Mouse (Mus musculus) heart, embryonic 12.5 days (tissue): Measurements from ENCODE around the gene Rcor2. TPM values are rescaled to one million over a fixed set of nuclear protein-coding genes. Genes with fewer than 3 reads are reported as not detected.

Experiments
- ATAC-seq: fragments of 200-750 bp; cut with Nextera tagmentation; 2 replicates; pipeline ENCODE4 v1.8.0; 2017; ENCODE audit warnings: moderate TSS enrichment, moderate library complexity; ENCODE audit not compliant: insufficient number of reproducible peaks, low FRiP score
- H3K27ac ChIP-seq: fragments of 300-500 bp; sonication (generic); 2 replicates; pipeline ENCODE4 v1.5.1; 2016; ENCODE audit warnings: mild to moderate bottlenecking, moderate library complexity; ENCODE audit not compliant: poor library complexity, severe bottlenecking
- H3K27me3 ChIP-seq: fragments of 300-500 bp; sonication (generic); replicated peaks from 2 replicates; pipeline ENCODE4 v1.6.1; 2016; ENCODE audit warnings: mild to moderate bottlenecking, moderate library complexity
- H3K36me3 ChIP-seq: fragments of 300-500 bp; sonication (generic); 2 replicates; pipeline ENCODE4 v1.6.1; 2016; ENCODE audit warnings: mild to moderate bottlenecking, moderate library complexity
- H3K4me1 ChIP-seq: fragments of 300-500 bp; sonication (generic); replicated peaks from 2 replicates; pipeline ENCODE4 v1.6.1; 2016; ENCODE audit warnings: mild to moderate bottlenecking
- H3K4me2 ChIP-seq: fragments of 300-500 bp; sonication (generic); 2 replicates; pipeline ENCODE4 v1.6.1; 2016; ENCODE audit warnings: mild to moderate bottlenecking, moderate library complexity
- H3K4me3 ChIP-seq: fragments of 300-500 bp; sonication (generic); 2 replicates; pipeline ENCODE4 v1.5.1; 2016; ENCODE audit warnings: mild to moderate bottlenecking
- H3K9ac ChIP-seq: fragments of 300-500 bp; sonication (generic); 2 replicates; pipeline ENCODE4 v1.6.1; 2016; ENCODE audit warnings: mild to moderate bottlenecking, moderate library complexity
- H3K9me3 ChIP-seq: fragments of 300-500 bp; sonication (generic); replicated peaks from 2 replicates; pipeline ENCODE4 v1.6.1; 2016; ENCODE audit warnings: mild to moderate bottlenecking, moderate library complexity
- WGBS: fragments of 180-500 bp; shearing (Covaris S2); methylation state at CpG from one replicate; pipeline ENCODE4 v1.1.7; 2016; 5-methylcytosine and 5-hydroxymethylcytosine counted together
- polyA plus RNA-seq: library from polyadenylated mRNA; unstranded; fragments of >200 nt; fragmentation: Nextera tagmentation; extraction: Ambion mirVana; gene quantifications from 2 replicates; pipeline ENCODE4 v1.2.1, GENCODE M21; 2016

The Rcor2 gene
- polyA plus RNA-seq: 16.3 and 16.5 TPM in 2 replicates

- Histone ChIP-seq H3K27ac (peak within 1 kb of the TSS; percentile 94), H3K4me3 (peak within 1 kb of the TSS; percentile 85), H3K27me3 (no peaks in the 10 kb centered on the region), H3K4me2 (peak within 1 kb of the TSS; percentile 95), H3K4me1 (peaks cover 54% of the 10 kb centered on the region), H3K36me3 (peaks cover 20% of the 10 kb centered on the region), H3K9me3 (peaks cover 3% of the 10 kb centered on the region; the same call in 1 of the 2 replicates), H3K9ac (peak within 1 kb of the TSS; percentile 93)
- peak; percentile 53 for ATAC-seq
- under 1% methylated on average over 18 of the region's 28 CpGs for WGBS
Measured at GRCm38 (mm10) chr19:7267091-7267741, at the start of gene Rcor2. Gene Rcor2 (plus strand): TSS chr19:7267325.

- peaks cover 34% of the 10 kb centered on the region for H3K36me3 ChIP-seq
- peaks cover 35% of the 10 kb centered on the region for H3K4me1 ChIP-seq
- no peak overlapping the region for H3K27ac ChIP-seq
- H3K4me3 ChIP-seq: peak overlapping the region; percentile 86
- H3K9ac ChIP-seq: no peak overlapping the region
- H3K9me3 ChIP-seq: no peaks in the 10 kb centered on the region
- no peaks in the 10 kb centered on the region for H3K27me3 ChIP-seq
- H3K4me2 ChIP-seq: peak overlapping the region; percentile 97
- no peak for ATAC-seq
- 9% methylated on average over 6 of the region's 6 CpGs for WGBS
Measured at GRCm38 (mm10) chr19:7217926-7218267, 49.2 kb upstream of the Rcor2 start.

GRCm38 (mm10) chr19:7218753-7219152 lies 48.4 kb upstream of the Rcor2 start:
- WGBS: 96% methylated on average over 5 of the region's 5 CpGs
- H3K4me3 ChIP-seq: no peak overlapping the region
- H3K27me3 ChIP-seq: no peaks in the 10 kb centered on the region
- H3K9ac ChIP-seq: no peak overlapping the region
- no peaks in the 10 kb centered on the region for H3K9me3 ChIP-seq
- ATAC-seq: no peak
- H3K4me2 ChIP-seq: no peak overlapping the region
- no peak overlapping the region for H3K27ac ChIP-seq
- peaks cover 39% of the 10 kb centered on the region for H3K4me1 ChIP-seq
- peaks cover 27% of the 10 kb centered on the region for H3K36me3 ChIP-seq

- Histone ChIP-seq H3K36me3 (peaks cover 14% of the 10 kb centered on the region), H3K9me3 (no peaks in the 10 kb centered on the region), H3K4me2 (no peak overlapping the region), H3K4me3 (no peak overlapping the region), H3K9ac (no peak overlapping the region), H3K27ac (no peak overlapping the region), H3K4me1 (peaks cover 10% of the 10 kb centered on the region; the same call in 1 of the 2 replicates), H3K27me3 (no peaks in the 10 kb centered on the region)
- 89% methylated on average over 6 of the region's 6 CpGs for WGBS
- no peak for ATAC-seq
Measured at GRCm38 (mm10) chr19:7222196-7222595, 44.9 kb upstream of the Rcor2 start.

- H3K27me3 ChIP-seq: no peaks in the 10 kb centered on the region
- no peak overlapping the region for H3K4me3 ChIP-seq
- H3K4me2 ChIP-seq: no peak overlapping the region
- no peaks in the 10 kb centered on the region for H3K9me3 ChIP-seq
- no peak overlapping the region for H3K27ac ChIP-seq
- peaks cover 4% of the 10 kb centered on the region; the same call in 1 of the 2 replicates for H3K4me1 ChIP-seq
- ATAC-seq: no peak
- no peak overlapping the region for H3K9ac ChIP-seq
- peaks cover 27% of the 10 kb centered on the region for H3K36me3 ChIP-seq
Measured at GRCm38 (mm10) chr19:7223488-7223887, 43.6 kb upstream of the Rcor2 start.

- Histone ChIP-seq H3K27me3 (no peaks in the 10 kb centered on the region), H3K9me3 (no peaks in the 10 kb centered on the region), H3K4me1 (peaks cover 4% of the 10 kb centered on the region; the same call in 1 of the 2 replicates), H3K4me2 (no peak overlapping the region), H3K27ac (no peak overlapping the region), H3K4me3 (no peak overlapping the region), H3K36me3 (peaks cover 35% of the 10 kb centered on the region), H3K9ac (no peak overlapping the region)
- WGBS: 87% methylated on average over 3 of the region's 3 CpGs
- no peak for ATAC-seq
Measured at GRCm38 (mm10) chr19:7224253-7224652, 42.9 kb upstream of the Rcor2 start.

- no peak overlapping the region for H3K4me2 ChIP-seq
- H3K9me3 ChIP-seq: no peaks in the 10 kb centered on the region
- ATAC-seq: no peak
- H3K27ac ChIP-seq: no peak overlapping the region
- H3K9ac ChIP-seq: no peak overlapping the region
- H3K36me3 ChIP-seq: peaks cover 44% of the 10 kb centered on the region
- H3K27me3 ChIP-seq: no peaks in the 10 kb centered on the region
- WGBS: 87% methylated on average over 9 of the region's 9 CpGs
- H3K4me3 ChIP-seq: no peak overlapping the region
- H3K4me1 ChIP-seq: peaks cover 4% of the 10 kb centered on the region; the same call in 1 of the 2 replicates
Measured at GRCm38 (mm10) chr19:7225096-7225690, 41.9 kb upstream of the Rcor2 start.

GRCm38 (mm10) chr19:7226511-7226914 lies 40.6 kb upstream of the Rcor2 start:
- no peaks in the 10 kb centered on the region for H3K27me3 ChIP-seq
- H3K9ac ChIP-seq: no peak overlapping the region
- H3K27ac ChIP-seq: no peak overlapping the region
- H3K4me3 ChIP-seq: no peak overlapping the region
- WGBS: 82% methylated on average over 6 of the region's 6 CpGs
- peaks cover 4% of the 10 kb centered on the region; the same call in 1 of the 2 replicates for H3K4me1 ChIP-seq
- H3K4me2 ChIP-seq: no peak overlapping the region
- no peak for ATAC-seq
- H3K36me3 ChIP-seq: peaks cover 57% of the 10 kb centered on the region
- no peaks in the 10 kb centered on the region for H3K9me3 ChIP-seq

- Histone ChIP-seq H3K4me3 (no peak overlapping the region), H3K4me2 (no peak overlapping the region), H3K4me1 (peaks cover 3% of the 10 kb centered on the region), H3K27me3 (no peaks in the 10 kb centered on the region), H3K9me3 (0 out of 2 replicates have a peak, but pooled peaks cover 7% of the 10 kb centered on the region), H3K36me3 (peaks cover 85% of the 10 kb centered on the region), H3K9ac (no peak overlapping the region), H3K27ac (no peak overlapping the region)
- 64% methylated on average over 8 of the region's 8 CpGs for WGBS
- ATAC-seq: 0 out of 2 replicates have a peak, but pooled peaks have one; percentile 46
Measured at GRCm38 (mm10) chr19:7234537-7235221, 32.4 kb upstream of the Rcor2 start.

GRCm38 (mm10) chr19:7235461-7235860 lies 31.7 kb upstream of the Rcor2 start:
- H3K27ac ChIP-seq: no peak overlapping the region
- 94% methylated on average over 9 of the region's 9 CpGs for WGBS
- H3K4me1 ChIP-seq: peaks cover 9% of the 10 kb centered on the region
- H3K4me2 ChIP-seq: no peak overlapping the region
- no peaks in the 10 kb centered on the region for H3K27me3 ChIP-seq
- ATAC-seq: no peak
- H3K36me3 ChIP-seq: peaks cover 77% of the 10 kb centered on the region
- 0 out of 2 replicates have a peak, but pooled peaks cover 7% of the 10 kb centered on the region for H3K9me3 ChIP-seq
- H3K4me3 ChIP-seq: no peak overlapping the region
- no peak overlapping the region for H3K9ac ChIP-seq

GRCm38 (mm10) chr19:7236011-7236410 lies 31.1 kb upstream of the Rcor2 start:
- WGBS: 94% methylated on average over 2 of the region's 2 CpGs
- Histone ChIP-seq H3K36me3 (peaks cover 71% of the 10 kb centered on the region), H3K4me2 (no peak overlapping the region)

More at GRCm38 (mm10) chr19:7236011-7236410, 31.1 kb upstream of the Rcor2 start:
- Histone ChIP-seq H3K9ac (no peak overlapping the region), H3K4me1 (peaks cover 9% of the 10 kb centered on the region), H3K4me3 (no peak overlapping the region), H3K27ac (no peak overlapping the region), H3K27me3 (no peaks in the 10 kb centered on the region), H3K9me3 (0 out of 2 replicates have a peak, but pooled peaks cover 7% of the 10 kb centered on the region)
- no peak for ATAC-seq
